Mouse (Mus musculus): ENCODE results near the gene Acad11.

Acad11 gene

GRCm38 (mm10) chr9:104164194-104164593 is 101.0 kb downstream of the Acad11 start:
- POLR2A ChIA-PET: interaction anchor here in 2 of 4 experiments (0.6 to 1.7 kb wide), 4 partner anchors 12 to 827 kb away, joined by 3 to 13 read pairs (median 4); no protein-coding TSS in a partner anchor
- CTCF ChIA-PET: interaction anchor here in 2 of 4 experiments (0.7 to 1.3 kb wide), 2 partner anchors 8 to 20 kb away, joined by 3 read pairs; no protein-coding TSS in a partner anchor

GRCm38 (mm10) chr9:104165926-104166325 is 102.7 kb downstream of the Acad11 start:
- ChIA-PET POLR2A (interaction anchor here in 1 of 4 experiments (0.6 to 1.3 kb wide), 2 partner anchors 10 kb away, joined by 3 read pairs; no protein-coding TSS in a partner anchor), CTCF (interaction anchor here in 1 of 4 experiments (0.6 to 1.1 kb wide), 2 partner anchors 25 to 187 kb away, joined by 3 to 4 read pairs; no protein-coding TSS in a partner anchor)

GRCm38 (mm10) chr9:104169986-104170385 is 106.8 kb downstream of the Acad11 start:
- CTCF ChIA-PET: interaction anchor here in 1 of 4 experiments (0.9 kb wide), 1 partner anchor 26 kb away, joined by 3 read pairs; no protein-coding TSS in a partner anchor
- POLR2A ChIA-PET: interaction anchor here in 2 of 4 experiments (0.8 to 1.6 kb wide), 6 partner anchors 9 to 191 kb away, joined by 3 to 5 read pairs (median 3); no protein-coding TSS in a partner anchor

GRCm38 (mm10) chr9:104171651-104172050 is 108.5 kb downstream of the Acad11 start:
- POLR2A ChIA-PET: interaction anchor here in 2 of 4 experiments (0.7 to 0.8 kb wide), 2 partner anchors 16 to 67 kb away, joined by 3 read pairs; no protein-coding TSS in a partner anchor

GRCm38 (mm10) chr9:104172342-104172741 is 109.2 kb downstream of the Acad11 start:
- CTCF ChIA-PET: interaction anchor here in 1 of 4 experiments (1.0 kb wide), 1 partner anchor 238 kb away, joined by 4 read pairs; no protein-coding TSS in a partner anchor
- POLR2A ChIA-PET: no interaction called here

More at GRCm38 (mm10) chr9:104171651-104172050, 108.5 kb downstream of the Acad11 start:
- CTCF ChIA-PET: interaction anchor here in 2 of 4 experiments (0.6 to 1.0 kb wide), 2 partner anchors 31 to 239 kb away, joined by 4 to 5 read pairs; no protein-coding TSS in a partner anchor

Measured in embryonic stem cell, embryonic (primary cell).